Mouse (Mus musculus) C2C12 (cell line): ENCODE results near the gene Rab11a.

Experiments used
- CTCF ChIP-seq: IDR thresholded peaks from one replicate; pipeline ENCODE4 v1.5.1; 2011; ENCODE audit not compliant: control insufficient read depth, insufficient read depth, insufficient read length
- USF1 ChIP-seq: IDR thresholded peaks from one replicate; pipeline ENCODE4 v1.6.1; 2011; ENCODE audit warnings: low read depth, mild to moderate bottlenecking, control low read depth, moderate library complexity

GRCm38 (mm10) chr9:64736076-64736638 lies 1.4 kb downstream of the Rab11a start:
- TF ChIP-seq CTCF (no peak), USF1 (no peak)
